Mouse (Mus musculus): ENCODE measurements at regions not wholly inside any gene's neighbourhood (a gene's known extent, or its start where the extent isn't known, plus 50 kb on each side); places are given as distances from the start of the nearest gene placed in this dataset.

DNA sequence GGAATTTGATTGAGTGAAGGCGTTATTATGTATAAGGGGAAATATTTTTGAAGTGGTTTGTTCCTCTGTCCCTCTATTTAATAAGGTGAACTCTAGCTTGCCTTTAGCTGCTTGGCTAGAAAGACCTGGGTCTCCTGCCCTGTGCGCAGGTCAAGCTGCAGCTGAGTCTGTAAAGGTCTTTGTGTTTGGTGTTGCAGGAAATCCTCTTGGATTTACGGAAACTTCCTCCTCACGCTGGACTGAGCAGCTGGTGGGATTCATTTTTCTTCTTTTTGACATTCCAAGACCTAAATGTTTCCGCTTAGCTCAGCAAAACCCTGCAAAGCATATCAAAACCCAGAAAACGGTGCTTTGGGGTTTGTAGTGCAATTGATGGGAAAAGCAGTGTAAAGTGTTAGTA is 402.2 kb upstream of the Mmadhc start:
- Histone ChIP-seq H3K4me2 (ENCODE audit: low read depth) (no peak overlapping the region), H3K36me3 (ENCODE audit: control insufficient read depth, insufficient read depth) (no peaks in the 10 kb centered on the region), H3K79me2 (ENCODE audit: control insufficient read depth, insufficient read depth) (no peaks in the 10 kb centered on the region), H3K4me3 (no peak overlapping the region), H3K27me3 (ENCODE audit: control insufficient read depth, insufficient read depth, insufficient read length) (no peaks in the 10 kb centered on the region), H3ac (ENCODE audit: control insufficient read depth, insufficient read length) (no peak overlapping the region)
- TF ChIP-seq TCF3 (IDR thresholded peaks at IDR 0.05; ENCODE audit: insufficient read length, low read depth) (no peak), MYOD1 (IDR thresholded peaks at IDR 0.05; ENCODE audit: control insufficient read depth in 1 of 3, insufficient read length in 2 of 3, low read depth in 2 of 3) (no peak), TCF12 (IDR thresholded peaks at IDR 0.05; ENCODE audit: insufficient read depth, poor library complexity, severe bottlenecking) (no peak), MYOG (IDR thresholded peaks at IDR 0.05; ENCODE audit: control insufficient read depth in 1 of 3, insufficient read depth in 1 of 3, insufficient read length in 2 of 3, low read depth in 2 of 3) (no peak), POLR2A (IDR thresholded peaks at IDR 0.05; ENCODE audit: insufficient read length, low read depth) (no peak), MAX (IDR thresholded peaks at IDR 0.05; ENCODE audit: low read depth) (no peak), E2F4 (IDR thresholded peaks at IDR 0.05; ENCODE audit: insufficient read depth) (no peak), REST (IDR thresholded peaks at IDR 0.05; ENCODE audit: insufficient read depth, insufficient read length) (no peak), SRF (IDR thresholded peaks at IDR 0.05; ENCODE audit: control insufficient read depth, insufficient read length, low read depth) (no peak), CEBPB (IDR thresholded peaks at IDR 0.05; ENCODE audit: insufficient read depth, poor library complexity, severe bottlenecking) (no peak), USF1 (IDR thresholded peaks at IDR 0.05; ENCODE audit: low read depth) (no peak), POLR2AphosphoS2 (IDR thresholded peaks at IDR 0.05; ENCODE audit: insufficient read length, low read depth) (no peak)

DNA sequence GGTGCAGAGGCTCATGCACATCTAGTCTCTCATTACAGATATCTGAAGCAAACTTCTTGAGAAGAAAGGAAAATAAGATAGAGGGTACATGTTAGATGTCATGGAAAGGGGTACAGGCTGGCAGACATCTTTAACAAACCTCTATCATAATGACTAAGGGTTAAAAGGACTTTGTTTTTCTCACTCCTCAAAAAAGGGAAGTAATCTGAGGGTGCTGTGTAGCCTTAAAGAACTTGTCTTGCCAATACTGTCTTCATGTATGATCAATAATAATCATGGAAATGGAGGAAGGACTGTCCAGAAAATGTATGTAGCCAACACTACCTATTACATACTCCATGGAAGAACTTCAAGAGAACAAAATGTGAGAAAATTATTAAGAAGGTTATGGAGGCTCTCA is 400.0 kb upstream of the Mmadhc start:
- no peak overlapping the region for H3ac ChIP-seq (ENCODE audit: control insufficient read depth, insufficient read length)
- H3K4me2 ChIP-seq (ENCODE audit: low read depth) = no peak overlapping the region
- no peaks in the 10 kb centered on the region for H3K36me3 ChIP-seq (ENCODE audit: control insufficient read depth, insufficient read depth)
- H3K4me3 ChIP-seq = no peak overlapping the region
- no peaks in the 10 kb centered on the region for H3K27me3 ChIP-seq (ENCODE audit: control insufficient read depth, insufficient read depth, insufficient read length)
- no peaks in the 10 kb centered on the region for H3K79me2 ChIP-seq (ENCODE audit: control insufficient read depth, insufficient read depth)
- TF ChIP-seq E2F4 (IDR thresholded peaks at IDR 0.05; ENCODE audit: insufficient read depth) = no peak
- no peak for TF ChIP-seq POLR2A (IDR thresholded peaks at IDR 0.05; ENCODE audit: insufficient read length, low read depth)
- TF ChIP-seq MAX (IDR thresholded peaks at IDR 0.05; ENCODE audit: low read depth) = no peak
- TF ChIP-seq REST (IDR thresholded peaks at IDR 0.05; ENCODE audit: insufficient read depth, insufficient read length) = no peak
- no peak for TF ChIP-seq CEBPB (IDR thresholded peaks at IDR 0.05; ENCODE audit: insufficient read depth, poor library complexity, severe bottlenecking)
- TF ChIP-seq MYOD1 (IDR thresholded peaks at IDR 0.05; ENCODE audit: control insufficient read depth in 1 of 3, insufficient read length in 2 of 3, low read depth in 2 of 3) = no peak
- TF ChIP-seq MYOG (IDR thresholded peaks at IDR 0.05; ENCODE audit: control insufficient read depth in 1 of 3, insufficient read depth in 1 of 3, insufficient read length in 2 of 3, low read depth in 2 of 3) = no peak
- no peak for TF ChIP-seq USF1 (IDR thresholded peaks at IDR 0.05; ENCODE audit: low read depth)
- TF ChIP-seq SRF (IDR thresholded peaks at IDR 0.05; ENCODE audit: control insufficient read depth, insufficient read length, low read depth) = no peak
- TF ChIP-seq TCF12 (IDR thresholded peaks at IDR 0.05; ENCODE audit: insufficient read depth, poor library complexity, severe bottlenecking) = no peak
- no peak for TF ChIP-seq POLR2AphosphoS2 (IDR thresholded peaks at IDR 0.05; ENCODE audit: insufficient read length, low read depth)
- no peak for TF ChIP-seq TCF3 (IDR thresholded peaks at IDR 0.05; ENCODE audit: insufficient read length, low read depth)

DNA sequence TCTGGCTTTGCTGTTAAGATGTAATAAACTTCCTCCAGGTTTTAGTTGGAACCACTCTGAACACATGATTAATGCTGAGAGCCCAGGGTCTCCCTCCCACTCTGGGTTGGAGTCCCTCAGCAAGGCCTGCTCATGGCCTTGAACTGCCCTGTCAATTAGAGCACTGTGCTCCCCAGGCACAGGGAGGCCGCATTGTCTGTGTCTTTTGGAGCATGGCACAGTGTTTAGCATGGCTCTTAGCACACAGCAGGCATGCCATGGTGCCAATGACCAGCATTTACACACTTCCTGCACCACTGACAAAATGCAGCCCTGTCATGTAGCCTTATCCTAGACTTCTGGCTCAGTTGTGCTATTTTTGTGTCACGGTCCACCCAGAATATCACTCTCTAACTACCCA is 398.2 kb upstream of the Mmadhc start:
- H3K36me3 ChIP-seq (ENCODE audit: control insufficient read depth, insufficient read depth) = no peaks in the 10 kb centered on the region
- no peak overlapping the region for H3K4me3 ChIP-seq
- H3K27me3 ChIP-seq (ENCODE audit: control insufficient read depth, insufficient read depth, insufficient read length) = no peaks in the 10 kb centered on the region
- no peak overlapping the region for H3K4me2 ChIP-seq (ENCODE audit: low read depth)
- H3ac ChIP-seq (ENCODE audit: control insufficient read depth, insufficient read length) = no peak overlapping the region
- no peak for TF ChIP-seq E2F4 (IDR thresholded peaks at IDR 0.05; ENCODE audit: insufficient read depth)
- TF ChIP-seq MYOG (IDR thresholded peaks at IDR 0.05; ENCODE audit: control insufficient read depth in 1 of 3, insufficient read depth in 1 of 3, insufficient read length in 2 of 3, low read depth in 2 of 3) = no peak
- TF ChIP-seq USF1 (IDR thresholded peaks at IDR 0.05; ENCODE audit: low read depth) = no peak
- TF ChIP-seq MYOD1 (IDR thresholded peaks at IDR 0.05; ENCODE audit: control insufficient read depth in 1 of 3, insufficient read length in 2 of 3, low read depth in 2 of 3) = no peak
- no peak for TF ChIP-seq MAX (IDR thresholded peaks at IDR 0.05; ENCODE audit: low read depth)
- no peak for TF ChIP-seq CEBPB (IDR thresholded peaks at IDR 0.05; ENCODE audit: insufficient read depth, poor library complexity, severe bottlenecking)
- no peak for TF ChIP-seq POLR2AphosphoS2 (IDR thresholded peaks at IDR 0.05; ENCODE audit: insufficient read length, low read depth)
- TF ChIP-seq REST (IDR thresholded peaks at IDR 0.05; ENCODE audit: insufficient read depth, insufficient read length) = no peak
- no peak for TF ChIP-seq TCF3 (IDR thresholded peaks at IDR 0.05; ENCODE audit: insufficient read length, low read depth)
- no peak for TF ChIP-seq POLR2A (IDR thresholded peaks at IDR 0.05; ENCODE audit: insufficient read length, low read depth)
- no peak for TF ChIP-seq TCF12 (IDR thresholded peaks at IDR 0.05; ENCODE audit: insufficient read depth, poor library complexity, severe bottlenecking)
- no peak for TF ChIP-seq SRF (IDR thresholded peaks at IDR 0.05; ENCODE audit: control insufficient read depth, insufficient read length, low read depth)
- no peaks in the 10 kb centered on the region for H3K79me2 ChIP-seq (ENCODE audit: control insufficient read depth, insufficient read depth)

DNA sequence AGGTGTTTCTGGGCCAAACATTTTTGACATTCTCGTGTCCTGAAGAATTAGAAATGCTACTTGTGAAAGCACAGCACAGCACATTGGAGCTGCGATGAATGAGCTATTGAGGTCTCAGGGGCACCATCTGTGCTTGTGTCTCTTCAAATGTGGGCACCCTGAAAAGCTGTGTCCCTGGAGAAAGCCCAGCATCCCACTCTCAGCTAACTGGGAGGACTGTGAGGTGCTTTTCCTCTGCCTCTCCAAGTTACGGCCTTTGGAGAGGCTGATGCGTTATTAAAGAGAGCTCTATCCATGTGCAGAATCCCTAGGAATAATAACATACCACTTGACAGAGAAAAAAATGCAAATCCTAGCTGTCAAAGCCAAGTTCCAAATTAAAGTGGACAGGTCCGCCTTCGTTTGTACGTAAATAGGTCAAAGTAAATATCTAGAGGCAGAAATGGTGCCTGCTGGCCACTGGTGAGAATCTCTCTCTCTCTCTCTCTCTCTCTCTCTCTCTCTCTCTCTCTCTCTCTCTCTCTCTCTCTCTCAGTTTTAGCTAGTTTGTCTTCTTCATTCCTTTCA is 397.3 kb upstream of the Mmadhc start:
- Histone ChIP-seq H3K36me3 (ENCODE audit: control insufficient read depth, insufficient read depth) (no peaks in the 10 kb centered on the region), H3K79me2 (ENCODE audit: control insufficient read depth, insufficient read depth) (no peaks in the 10 kb centered on the region), H3K4me2 (ENCODE audit: low read depth) (no peak overlapping the region), H3K4me3 (no peak overlapping the region), H3K27me3 (ENCODE audit: control insufficient read depth, insufficient read depth, insufficient read length) (no peaks in the 10 kb centered on the region), H3ac (ENCODE audit: control insufficient read depth, insufficient read length) (no peak overlapping the region)
- no peak for TF ChIP-seq CEBPB (IDR thresholded peaks at IDR 0.05; ENCODE audit: insufficient read depth, poor library complexity, severe bottlenecking)
- no peak for TF ChIP-seq SRF (IDR thresholded peaks at IDR 0.05; ENCODE audit: control insufficient read depth, insufficient read length, low read depth)
- no peak for TF ChIP-seq TCF12 (IDR thresholded peaks at IDR 0.05; ENCODE audit: insufficient read depth, poor library complexity, severe bottlenecking)
- TF ChIP-seq TCF3 (IDR thresholded peaks at IDR 0.05; ENCODE audit: insufficient read length, low read depth) = no peak
- TF ChIP-seq USF1 (IDR thresholded peaks at IDR 0.05; ENCODE audit: low read depth) = no peak
- TF ChIP-seq E2F4 (IDR thresholded peaks at IDR 0.05; ENCODE audit: insufficient read depth) = no peak
- TF ChIP-seq MYOG (IDR thresholded peaks at IDR 0.05; ENCODE audit: control insufficient read depth in 1 of 3, insufficient read depth in 1 of 3, insufficient read length in 2 of 3, low read depth in 2 of 3) = no peak
- TF ChIP-seq POLR2AphosphoS2 (IDR thresholded peaks at IDR 0.05; ENCODE audit: insufficient read length, low read depth) = no peak
- TF ChIP-seq MYOD1 (IDR thresholded peaks at IDR 0.05; ENCODE audit: control insufficient read depth in 1 of 3, insufficient read length in 2 of 3, low read depth in 2 of 3) = no peak
- TF ChIP-seq MAX (IDR thresholded peaks at IDR 0.05; ENCODE audit: low read depth) = no peak
- TF ChIP-seq POLR2A (IDR thresholded peaks at IDR 0.05; ENCODE audit: insufficient read length, low read depth) = no peak
- no peak for TF ChIP-seq REST (IDR thresholded peaks at IDR 0.05; ENCODE audit: insufficient read depth, insufficient read length)

Measured in myocyte (in vitro differentiated cells).